Mouse (Mus musculus): ENCODE measurements at regions not wholly inside any gene's neighbourhood (a gene's known extent, or its start where the extent isn't known, plus 50 kb on each side); places are given as distances from the start of the nearest gene placed in this dataset.

DNA sequence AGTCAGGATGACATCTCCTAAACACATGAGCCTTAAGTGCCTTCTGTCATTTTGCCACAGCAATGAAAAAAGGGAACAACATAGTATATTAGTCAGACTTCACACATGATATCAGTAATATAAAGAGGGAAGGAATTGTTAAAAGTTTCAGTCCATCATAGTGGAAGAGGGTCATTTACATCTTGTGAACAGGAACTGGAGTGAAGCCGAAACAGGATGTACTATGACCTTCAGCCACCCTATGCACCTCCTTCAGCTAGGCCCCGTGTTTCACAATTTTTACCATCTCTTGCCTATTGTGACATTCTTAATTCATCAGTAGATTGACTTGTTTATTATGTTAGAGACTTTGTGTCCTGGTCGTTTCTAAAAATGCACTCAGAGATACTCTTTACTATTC lies 59.8 kb upstream of the St3gal5 start:
- intact Hi-C loops (cut with DNase I), result no loop called here
- DNase-seq, result no peak

DNA sequence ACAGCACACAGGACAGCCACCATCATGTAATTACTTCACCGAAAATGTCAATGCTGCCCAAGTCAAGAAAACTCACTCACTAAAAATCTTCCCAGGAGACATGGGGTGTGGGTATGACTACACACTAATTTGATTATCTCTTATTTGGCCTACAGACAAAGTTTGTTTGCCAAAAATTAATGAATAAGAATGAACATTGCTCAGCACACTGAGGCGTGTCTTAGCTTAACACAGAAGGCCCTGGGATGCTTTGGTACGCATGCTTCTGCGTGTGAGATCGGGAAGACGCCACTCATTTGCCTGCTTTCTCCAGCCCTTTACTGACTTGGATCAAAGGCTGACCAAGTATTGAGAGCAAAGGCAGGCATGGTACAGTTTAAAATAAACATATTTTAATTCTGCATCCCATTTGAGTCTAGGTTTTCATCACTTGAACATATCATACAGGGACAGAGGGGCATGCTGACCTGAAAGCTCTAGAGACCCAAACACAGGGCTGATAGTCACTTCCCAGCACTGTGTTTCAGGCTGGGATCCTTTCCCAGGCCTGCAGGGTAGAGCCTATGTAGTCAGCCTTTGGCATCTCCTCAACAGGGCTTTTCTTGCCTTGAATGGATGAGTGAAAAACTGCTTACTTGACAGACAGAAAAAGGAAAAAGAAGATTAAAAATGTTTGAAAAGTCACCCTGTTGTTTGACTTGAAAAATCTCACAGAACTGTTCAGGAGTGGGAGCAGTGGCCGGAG lies 53.3 kb upstream of the St3gal5 start:
- peak in 1 of 2 experiments; percentile 37 for DNase-seq
- intact Hi-C loops (cut with DNase I), result no loop called here
